Mouse (Mus musculus): Measurements from ENCODE around the gene Adamts2. TPM values are rescaled to one million over a fixed set of nuclear protein-coding genes. Genes with fewer than 3 reads are reported as not detected.

Adamts2 gene
- polyA plus RNA-seq, 1 experiment: 1.0 TPM

DNA sequence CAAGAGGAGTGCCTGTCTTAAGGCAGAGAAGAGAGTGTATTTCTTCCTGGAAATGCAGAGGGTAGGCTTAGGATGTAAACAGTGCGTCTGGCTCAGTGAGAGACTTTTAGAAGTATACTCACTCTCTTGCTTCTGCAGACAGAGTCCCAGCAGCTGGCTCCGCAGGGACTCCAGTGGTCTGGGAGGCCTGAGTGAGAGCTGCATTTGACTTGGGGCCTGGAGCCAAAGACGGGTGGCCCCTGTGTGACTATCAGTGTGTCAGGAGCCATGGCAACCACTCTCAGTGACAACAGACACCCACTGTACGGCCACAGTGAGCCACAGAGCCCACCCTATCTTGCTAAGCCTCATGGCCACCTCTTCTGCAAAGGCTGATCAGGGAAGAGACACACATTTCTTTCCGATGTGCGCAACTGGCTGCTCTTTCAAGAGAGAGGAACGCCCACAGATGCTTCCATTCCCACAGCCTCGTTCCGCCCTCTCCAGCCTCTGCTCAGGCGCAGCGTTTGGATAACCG lies 115.6 kb downstream of the Adamts2 start:
- no peak for TF ChIP-seq CTCF (IDR thresholded peaks at IDR 0.05; ENCODE audit: low read depth, low read length)
- no peak for TF ChIP-seq POLR2A (IDR thresholded peaks at IDR 0.05; ENCODE audit: borderline replicate concordance, low read depth, low read length)
- H3K4me1 ChIP-seq (ENCODE audit: control insufficient read depth, insufficient read depth, low read length): no peaks in the 10 kb centered on the region
- no peak overlapping the region for H3K4me3 ChIP-seq (ENCODE audit: insufficient read depth, low read length)
- no peak overlapping the region for H3K27ac ChIP-seq (ENCODE audit: insufficient read depth, low read depth, low read length)

- Histone ChIP-seq H3K4me1 (ENCODE audit: control insufficient read depth, insufficient read depth, low read length) (no peaks in the 10 kb centered on the region), H3K27ac (ENCODE audit: insufficient read depth, low read depth, low read length) (no peak overlapping the region), H3K4me3 (ENCODE audit: insufficient read depth, low read length) (no peak overlapping the region)
- TF ChIP-seq POLR2A (IDR thresholded peaks at IDR 0.05; ENCODE audit: borderline replicate concordance, low read depth, low read length) (no peak), CTCF (IDR thresholded peaks at IDR 0.05; ENCODE audit: low read depth, low read length) (no peak)
Observed at GRCm38 (mm10) chr11:50718862-50719261, 117.0 kb downstream of the Adamts2 start.

DNA sequence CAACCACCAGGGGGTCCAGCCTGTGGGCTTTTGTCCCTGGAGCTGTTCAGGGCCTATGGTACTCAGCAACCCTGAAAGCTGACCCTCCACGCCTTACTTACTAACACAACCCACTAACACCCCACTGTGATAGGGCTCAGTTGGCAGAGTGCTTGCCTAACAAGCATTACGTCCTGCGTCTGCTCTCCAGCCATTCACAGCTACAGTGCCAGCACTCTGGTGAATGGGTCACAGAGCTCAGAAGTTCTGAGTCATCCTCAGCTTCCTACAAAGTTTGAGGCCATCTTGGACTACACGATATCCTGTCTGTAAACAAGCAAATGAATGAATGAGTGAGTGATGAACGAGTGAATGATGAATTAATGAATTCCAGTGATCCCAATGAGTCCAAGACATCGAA lies 118.5 kb downstream of the Adamts2 start:
- Histone ChIP-seq H3K27ac (ENCODE audit: insufficient read depth, low read depth, low read length) (no peak overlapping the region), H3K4me1 (ENCODE audit: control insufficient read depth, insufficient read depth, low read length) (no peaks in the 10 kb centered on the region), H3K4me3 (ENCODE audit: insufficient read depth, low read length) (no peak overlapping the region)
- TF ChIP-seq CTCF (IDR thresholded peaks at IDR 0.05; ENCODE audit: low read depth, low read length) (no peak), POLR2A (IDR thresholded peaks at IDR 0.05; ENCODE audit: borderline replicate concordance, low read depth, low read length) (no peak)

GRCm38 (mm10) chr11:50720856-50721550 lies 119.1 kb downstream of the Adamts2 start:
- H3K27ac ChIP-seq (ENCODE audit: insufficient read depth, low read depth, low read length): no peak overlapping the region
- H3K4me3 ChIP-seq (ENCODE audit: insufficient read depth, low read length): no peak overlapping the region
- H3K4me1 ChIP-seq (ENCODE audit: control insufficient read depth, insufficient read depth, low read length): no peaks in the 10 kb centered on the region
- TF ChIP-seq POLR2A (IDR thresholded peaks at IDR 0.05; ENCODE audit: borderline replicate concordance, low read depth, low read length) (no peak), CTCF (IDR thresholded peaks at IDR 0.05; ENCODE audit: low read depth, low read length) (no peak)

DNA sequence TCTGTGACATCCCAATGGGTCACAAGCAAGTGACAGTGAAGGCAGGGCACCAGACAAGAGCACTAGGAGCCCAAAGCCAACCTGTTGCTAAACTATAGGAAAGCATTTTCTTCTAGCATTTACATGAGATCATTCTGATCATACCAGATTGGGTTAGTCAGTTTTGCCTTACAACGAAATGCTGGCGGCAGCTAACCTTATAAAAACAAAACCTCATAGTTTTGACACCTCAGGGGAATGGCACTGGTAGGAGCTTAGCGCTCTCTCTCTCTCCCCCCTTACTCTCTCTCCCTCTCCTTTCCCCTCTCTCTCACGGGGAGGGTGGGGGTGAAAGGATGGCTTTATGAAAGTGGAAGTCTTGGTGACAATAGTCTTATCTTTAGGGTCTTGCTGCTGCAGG lies 123.7 kb downstream of the Adamts2 start:
- TF ChIP-seq CTCF (IDR thresholded peaks at IDR 0.05; ENCODE audit: low read depth, low read length): no peak
- no peak for TF ChIP-seq POLR2A (IDR thresholded peaks at IDR 0.05; ENCODE audit: borderline replicate concordance, low read depth, low read length)

GRCm38 (mm10) chr11:50726035-50726434 lies 124.2 kb downstream of the Adamts2 start:
- Histone ChIP-seq H3K4me1 (ENCODE audit: control insufficient read depth, insufficient read depth, low read length) (no peaks in the 10 kb centered on the region), H3K4me3 (ENCODE audit: insufficient read depth, low read length) (no peak overlapping the region), H3K27ac (ENCODE audit: insufficient read depth, low read depth, low read length) (no peak overlapping the region)
- TF ChIP-seq CTCF (IDR thresholded peaks at IDR 0.05; ENCODE audit: low read depth, low read length): no peak

More for the DNA sequence above, 123.7 kb downstream of the Adamts2 start:
- Histone ChIP-seq H3K27ac (ENCODE audit: insufficient read depth, low read depth, low read length) (no peak overlapping the region), H3K4me3 (ENCODE audit: insufficient read depth, low read length) (no peak overlapping the region), H3K4me1 (ENCODE audit: control insufficient read depth, insufficient read depth, low read length) (no peaks in the 10 kb centered on the region)

DNA sequence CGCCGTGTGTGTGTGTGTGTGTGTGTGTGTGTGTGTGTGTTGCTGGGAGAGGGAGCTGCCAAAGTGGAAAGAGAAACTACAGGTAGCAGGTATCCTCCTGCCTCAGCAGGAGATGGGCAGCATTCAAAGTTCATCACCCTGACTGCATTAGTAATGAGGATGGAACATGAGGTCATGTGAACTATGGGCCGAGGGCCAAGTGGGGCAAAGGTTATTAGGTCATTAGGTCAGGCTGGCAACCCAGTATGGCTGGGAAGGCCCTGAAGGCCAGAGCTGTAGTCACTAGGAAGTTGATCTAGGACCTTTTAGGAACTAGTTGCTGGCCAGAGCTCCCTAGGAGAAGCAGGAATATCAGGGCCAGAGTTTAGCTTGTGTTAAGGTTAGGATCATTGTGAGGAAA lies 131.3 kb downstream of the Adamts2 start:
- TF ChIP-seq CTCF (IDR thresholded peaks at IDR 0.05; ENCODE audit: low read depth, low read length): no peak
- TF ChIP-seq POLR2A (IDR thresholded peaks at IDR 0.05; ENCODE audit: borderline replicate concordance, low read depth, low read length): no peak
- Histone ChIP-seq H3K4me1 (ENCODE audit: control insufficient read depth, insufficient read depth, low read length) (no peaks in the 10 kb centered on the region), H3K27ac (ENCODE audit: insufficient read depth, low read depth, low read length) (no peak overlapping the region), H3K4me3 (ENCODE audit: insufficient read depth, low read length) (no peak overlapping the region)

DNA sequence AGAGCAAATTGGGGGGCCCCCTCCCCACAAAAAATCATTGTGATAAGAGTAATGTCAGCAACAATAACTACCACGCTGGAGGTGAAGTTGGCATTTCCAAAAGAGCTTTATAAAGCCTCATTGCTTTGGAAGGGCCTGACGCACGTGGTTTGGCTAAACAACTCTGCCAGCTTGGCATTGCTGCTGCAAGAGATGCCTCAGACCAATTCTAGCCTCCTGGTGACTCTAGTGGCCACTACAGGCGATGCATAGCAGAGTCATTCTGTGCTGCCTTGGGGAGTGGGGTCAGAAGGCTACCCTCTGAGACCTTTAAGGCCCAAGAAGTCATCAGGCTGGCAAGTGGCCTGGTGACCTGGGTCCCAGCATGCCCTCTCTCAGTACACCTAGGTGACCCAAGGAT lies 132.2 kb downstream of the Adamts2 start:
- Histone ChIP-seq H3K4me1 (ENCODE audit: control insufficient read depth, insufficient read depth, low read length) (no peaks in the 10 kb centered on the region), H3K27ac (ENCODE audit: insufficient read depth, low read depth, low read length) (no peak overlapping the region), H3K4me3 (ENCODE audit: insufficient read depth, low read length) (no peak overlapping the region)
- TF ChIP-seq CTCF (IDR thresholded peaks at IDR 0.05; ENCODE audit: low read depth, low read length) (no peak), POLR2A (IDR thresholded peaks at IDR 0.05; ENCODE audit: borderline replicate concordance, low read depth, low read length) (no peak)

- H3K27ac ChIP-seq (ENCODE audit: insufficient read depth, low read depth, low read length): no peak overlapping the region
- TF ChIP-seq POLR2A (IDR thresholded peaks at IDR 0.05; ENCODE audit: borderline replicate concordance, low read depth, low read length): no peak
- TF ChIP-seq CTCF (IDR thresholded peaks at IDR 0.05; ENCODE audit: low read depth, low read length): no peak
Observed at GRCm38 (mm10) chr11:50736548-50736947, 134.7 kb downstream of the Adamts2 start.

GRCm38 (mm10) chr11:50738436-50738835 lies 136.6 kb downstream of the Adamts2 start:
- Histone ChIP-seq H3K4me3 (ENCODE audit: insufficient read depth, low read length) (no peak overlapping the region), H3K4me1 (ENCODE audit: control insufficient read depth, insufficient read depth, low read length) (no peaks in the 10 kb centered on the region), H3K27ac (ENCODE audit: insufficient read depth, low read depth, low read length) (no peak overlapping the region)
- no peak for TF ChIP-seq POLR2A (IDR thresholded peaks at IDR 0.05; ENCODE audit: borderline replicate concordance, low read depth, low read length)
- TF ChIP-seq CTCF (IDR thresholded peaks at IDR 0.05; ENCODE audit: low read depth, low read length): no peak

More at GRCm38 (mm10) chr11:50736548-50736947, 134.7 kb downstream of the Adamts2 start:
- Histone ChIP-seq H3K4me1 (ENCODE audit: control insufficient read depth, insufficient read depth, low read length) (no peaks in the 10 kb centered on the region), H3K4me3 (ENCODE audit: insufficient read depth, low read length) (no peak overlapping the region)

Measured in bone marrow macrophage, adult 2 months (primary cell).